Mouse (Mus musculus) E14TG2a.4 (cell line): Measurements from ENCODE around the gene Aco1.

ENCODE experiments used
- CTCF ChIP-seq: conservative IDR thresholded peaks from 2 replicates; pipeline ENCODE4 v1.5.1; 2014; ENCODE audit warnings: low read length
- NANOG ChIP-seq: IDR thresholded peaks from 2 replicates; pipeline ENCODE4 v1.6.1; 2014; ENCODE audit warnings: borderline replicate concordance, low read length, mixed read lengths
- POU5F1 ChIP-seq: IDR thresholded peaks from 2 replicates; pipeline ENCODE4 v1.6.1; 2014; ENCODE audit warnings: low read length, borderline replicate concordance

DNA sequence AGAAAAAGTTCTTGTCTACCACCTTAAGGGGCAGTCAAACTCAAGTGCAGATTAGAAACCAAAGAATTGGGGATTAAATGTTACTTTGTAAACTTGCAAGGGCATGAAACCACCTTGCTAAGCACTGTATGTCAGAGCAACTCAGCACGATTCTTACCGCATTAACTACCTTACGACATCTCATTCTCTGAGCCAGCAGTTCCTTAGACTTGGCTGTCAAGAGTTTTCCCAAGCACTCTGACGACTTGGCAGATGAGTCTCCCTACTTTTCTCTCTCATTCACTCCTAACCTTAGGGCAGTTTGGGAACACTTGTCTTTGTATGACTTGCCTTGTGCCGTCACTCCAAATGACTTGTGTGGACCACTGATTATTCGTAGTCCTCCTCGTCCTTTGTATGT is 7.2 kb downstream of the Aco1 start:
- no peak for TF ChIP-seq CTCF
- TF ChIP-seq POU5F1 = no peak
- no peak for TF ChIP-seq NANOG
